Mouse (Mus musculus) liver, embryonic 15.5 days (tissue): Measurements from ENCODE around the gene Hk3. TPM values are rescaled to one million over a fixed set of nuclear protein-coding genes. Genes with fewer than 3 reads are reported as not detected.

Source experiments
- ATAC-seq: fragments of 200-750 bp; cut with Nextera tagmentation; 2 replicates; pipeline ENCODE4 v1.8.0; 2017; ENCODE audit warnings: moderate number of reproducible peaks, mild to moderate bottlenecking, moderate library complexity; ENCODE audit not compliant: insufficient read depth
- H3K27ac ChIP-seq: fragments of 300-500 bp; sonication (generic); replicated peaks from 2 replicates; pipeline ENCODE4 v1.5.1; 2015; ENCODE audit warnings: mild to moderate bottlenecking, inconsistent platforms
- H3K27me3 ChIP-seq: fragments of 300-500 bp; sonication (generic); 2 replicates; pipeline ENCODE4 v1.6.1; 2015; ENCODE audit warnings: mild to moderate bottlenecking, inconsistent platforms
- H3K36me3 ChIP-seq: fragments of 300-500 bp; sonication (generic); replicated peaks from 2 replicates; pipeline ENCODE4 v1.6.1; 2015; ENCODE audit warnings: moderate library complexity, mild to moderate bottlenecking, inconsistent platforms
- H3K4me1 ChIP-seq: fragments of 300-500 bp; sonication (generic); replicated peaks from 2 replicates; pipeline ENCODE4 v1.6.1; 2015; ENCODE audit warnings: inconsistent platforms
- H3K4me2 ChIP-seq: fragments of 300-500 bp; sonication (generic); 2 replicates; pipeline ENCODE4 v1.6.1; 2015; ENCODE audit warnings: moderate library complexity, mild to moderate bottlenecking, inconsistent platforms
- H3K4me3 ChIP-seq: fragments of 300-500 bp; sonication (generic); replicated peaks from 2 replicates; pipeline ENCODE4 v1.5.1; 2015; ENCODE audit warnings: mild to moderate bottlenecking, inconsistent platforms
- H3K9ac ChIP-seq: fragments of 300-500 bp; sonication (generic); 2 replicates; pipeline ENCODE4 v1.6.1; 2015; ENCODE audit warnings: moderate library complexity, mild to moderate bottlenecking, inconsistent platforms
- H3K9me3 ChIP-seq: fragments of 300-500 bp; sonication (generic); replicated peaks from 2 replicates; pipeline ENCODE4 v1.6.1; 2016; ENCODE audit warnings: inconsistent platforms
- WGBS: fragments of 180-500 bp; shearing (Covaris S2); methylation state at CpG from one replicate; pipeline ENCODE4 v1.1.7; 2015; ENCODE audit warnings: mixed read lengths; ENCODE audit not compliant: insufficient replicate concordance; 5-methylcytosine and 5-hydroxymethylcytosine counted together
- polyA plus RNA-seq: library from polyadenylated mRNA; unstranded; fragments of >200 nt; fragmentation: Nextera tagmentation; extraction: Ambion mirVana; gene quantifications from 2 replicates; pipeline ENCODE4 v1.2.1, GENCODE M21; 2015

Hk3 gene
- polyA plus RNA-seq, 1 experiment from 2014 or later, result 6.6 TPM

- WGBS, result 64% methylated on average over 9 of the region's 9 CpGs
- no peak for ATAC-seq
- Histone ChIP-seq H3K4me1 (no peaks in the 10 kb centered on the region; the same call in 1 of the 2 replicates), H3K9me3 (no peaks in the 10 kb centered on the region), H3K36me3 (no peaks in the 10 kb centered on the region), H3K27ac (no peak overlapping the region), H3K4me3 (no peak overlapping the region), H3K4me2 (no peak overlapping the region), H3K9ac (no peak overlapping the region), H3K27me3 (no peaks in the 10 kb centered on the region)
Measured at GRCm38 (mm10) chr13:55018700-55019099, 2.5 kb downstream of the Hk3 start.

GRCm38 (mm10) chr13:55017898-55018599, 3.1 kb downstream of the Hk3 start:
- Histone ChIP-seq H3K9me3 (no peaks in the 10 kb centered on the region), H3K4me1 (no peaks in the 10 kb centered on the region; the same call in 1 of the 2 replicates), H3K27me3 (no peaks in the 10 kb centered on the region), H3K4me3 (no peak overlapping the region), H3K36me3 (no peaks in the 10 kb centered on the region), H3K4me2 (no peak overlapping the region), H3K27ac (no peak overlapping the region), H3K9ac (no peak overlapping the region)
- 55% methylated on average over 8 of the region's 8 CpGs for WGBS
- ATAC-seq, result no peak

- ATAC-seq, result no peak
- Histone ChIP-seq H3K4me2 (no peak overlapping the region), H3K27me3 (no peaks in the 10 kb centered on the region), H3K4me1 (no peaks in the 10 kb centered on the region; the same call in 1 of the 2 replicates), H3K9me3 (no peaks in the 10 kb centered on the region), H3K36me3 (no peaks in the 10 kb centered on the region), H3K27ac (no peak overlapping the region), H3K9ac (no peak overlapping the region), H3K4me3 (no peak overlapping the region)
- 67% methylated on average over 12 of the region's 12 CpGs for WGBS
Measured at GRCm38 (mm10) chr13:55017154-55017897, 3.9 kb downstream of the Hk3 start.

GRCm38 (mm10) chr13:55014451-55014850, 6.7 kb downstream of the Hk3 start:
- ATAC-seq, result no peak
- Histone ChIP-seq H3K36me3 (no peaks in the 10 kb centered on the region), H3K9ac (no peak overlapping the region), H3K9me3 (no peaks in the 10 kb centered on the region), H3K4me2 (no peak overlapping the region), H3K27ac (no peak overlapping the region), H3K4me1 (no peaks in the 10 kb centered on the region), H3K4me3 (no peak overlapping the region), H3K27me3 (no peaks in the 10 kb centered on the region)
- WGBS, result 62% methylated on average over 9 of the region's 9 CpGs

GRCm38 (mm10) chr13:55013702-55014344, 7.4 kb downstream of the Hk3 start:
- Histone ChIP-seq H3K9me3 (no peaks in the 10 kb centered on the region), H3K36me3 (no peaks in the 10 kb centered on the region), H3K4me1 (no peaks in the 10 kb centered on the region), H3K4me3 (no peak overlapping the region), H3K9ac (no peak overlapping the region), H3K27ac (no peak overlapping the region), H3K4me2 (no peak overlapping the region), H3K27me3 (no peaks in the 10 kb centered on the region)
- WGBS, result 37% methylated on average over 9 of the region's 9 CpGs
- no peak for ATAC-seq

GRCm38 (mm10) chr13:55011981-55012478, 9.2 kb downstream of the Hk3 start:
- H3K4me1 ChIP-seq, result no peaks in the 10 kb centered on the region
- no peak for ATAC-seq
- no peak overlapping the region for H3K4me2 ChIP-seq
- no peaks in the 10 kb centered on the region for H3K27me3 ChIP-seq
- no peaks in the 10 kb centered on the region for H3K36me3 ChIP-seq
- 12% methylated on average over 14 of the region's 14 CpGs for whole genome bisulfite sequencing
- no peak overlapping the region for H3K9ac ChIP-seq
- no peak overlapping the region for H3K27ac ChIP-seq
- H3K4me3 ChIP-seq, result no peak overlapping the region
- H3K9me3 ChIP-seq, result no peaks in the 10 kb centered on the region

- Histone ChIP-seq H3K27me3 (no peaks in the 10 kb centered on the region), H3K27ac (no peak overlapping the region)
- WGBS, result 72% methylated on average over 15 of the region's 15 CpGs
Measured at GRCm38 (mm10) chr13:55011103-55011502, 10.1 kb downstream of the Hk3 start.

GRCm38 (mm10) chr13:55008589-55008988, 12.6 kb downstream of the Hk3 start:
- Histone ChIP-seq H3K4me2 (no peak overlapping the region), H3K9ac (no peak overlapping the region), H3K36me3 (no peaks in the 10 kb centered on the region), H3K4me3 (no peak overlapping the region), H3K4me1 (no peaks in the 10 kb centered on the region), H3K27ac (no peak overlapping the region), H3K27me3 (no peaks in the 10 kb centered on the region), H3K9me3 (no peaks in the 10 kb centered on the region)
- no peak for ATAC-seq
- 66% methylated on average over 6 of the region's 6 CpGs for WGBS

More at GRCm38 (mm10) chr13:55011103-55011502, 10.1 kb downstream of the Hk3 start:
- H3K9ac ChIP-seq, result no peak overlapping the region
- H3K4me3 ChIP-seq, result no peak overlapping the region
- H3K36me3 ChIP-seq, result no peaks in the 10 kb centered on the region
- H3K4me2 ChIP-seq, result no peak overlapping the region
- no peaks in the 10 kb centered on the region for H3K4me1 ChIP-seq
- no peaks in the 10 kb centered on the region for H3K9me3 ChIP-seq
- no peak for ATAC-seq

GRCm38 (mm10) chr13:55006415-55006742, 14.8 kb downstream of the Hk3 start:
- Histone ChIP-seq H3K9me3 (no peaks in the 10 kb centered on the region), H3K36me3 (no peaks in the 10 kb centered on the region)
- WGBS, result 71% methylated on average over 7 of the region's 7 CpGs

GRCm38 (mm10) chr13:55005691-55006414, 15.3 kb downstream of the Hk3 start:
- ATAC-seq, result no peak
- WGBS, result 70% methylated on average over 31 of the region's 31 CpGs
- no peaks in the 10 kb centered on the region for H3K36me3 ChIP-seq
- H3K4me1 ChIP-seq, result no peaks in the 10 kb centered on the region
- no peak overlapping the region for H3K4me3 ChIP-seq
- no peaks in the 10 kb centered on the region for H3K27me3 ChIP-seq
- no peak overlapping the region for H3K27ac ChIP-seq
- no peaks in the 10 kb centered on the region for H3K9me3 ChIP-seq
- no peak overlapping the region for H3K9ac ChIP-seq
- H3K4me2 ChIP-seq, result no peak overlapping the region

More at GRCm38 (mm10) chr13:55006415-55006742, 14.8 kb downstream of the Hk3 start:
- Histone ChIP-seq H3K27me3 (no peaks in the 10 kb centered on the region), H3K27ac (no peak overlapping the region), H3K4me3 (no peak overlapping the region), H3K4me2 (no peak overlapping the region), H3K9ac (no peak overlapping the region), H3K4me1 (no peaks in the 10 kb centered on the region)
- no peak for ATAC-seq

- Histone ChIP-seq H3K9ac (no peak overlapping the region), H3K4me2 (no peak overlapping the region), H3K27ac (no peak overlapping the region), H3K36me3 (no peaks in the 10 kb centered on the region), H3K9me3 (no peaks in the 10 kb centered on the region), H3K4me1 (no peaks in the 10 kb centered on the region), H3K4me3 (no peak overlapping the region), H3K27me3 (no peaks in the 10 kb centered on the region)
- WGBS, result 72% methylated on average over 11 of the region's 11 CpGs
- ATAC-seq, result no peak
Measured at GRCm38 (mm10) chr13:55004646-55005045, 16.5 kb downstream of the Hk3 start.
